Mouse (Mus musculus) lung, embryonic 14.5 days (tissue): ENCODE data around the gene C130032M10Rik. TPM values are rescaled to one million over a fixed set of nuclear protein-coding genes. Genes with fewer than 3 reads are reported as not detected.

Experiments used
- ATAC-seq: fragments of 200-750 bp; cut with Nextera tagmentation; 2 replicates; pipeline ENCODE4 v1.8.0; 2017; ENCODE audit warnings: mild to moderate bottlenecking, moderate TSS enrichment, moderate library complexity; ENCODE audit not compliant: insufficient read depth
- DNase-seq: peaks from one replicate; pipeline ENCODE4 v3.0.0-alpha.2; 2015
- H3K27ac ChIP-seq: fragments of 300-500 bp; sonication (generic); 2 replicates; pipeline ENCODE4 v1.5.1; 2014; ENCODE audit warnings: low read depth, mild to moderate bottlenecking, moderate library complexity
- H3K27me3 ChIP-seq: fragments of 300-500 bp; sonication (generic); 2 replicates; pipeline ENCODE4 v1.6.1; 2014; ENCODE audit warnings: low read length, control low read depth; ENCODE audit not compliant: insufficient read depth
- H3K36me3 ChIP-seq: fragments of 300-500 bp; sonication (generic); 2 replicates; pipeline ENCODE4 v1.6.1; 2014; ENCODE audit warnings: control low read depth; ENCODE audit not compliant: insufficient read depth
- H3K4me1 ChIP-seq: fragments of 300-500 bp; sonication (generic); 2 replicates; pipeline ENCODE4 v1.6.1; 2014; ENCODE audit warnings: antibody characterized with exemption, control low read depth; ENCODE audit not compliant: insufficient read depth
- H3K4me2 ChIP-seq: fragments of 300-500 bp; sonication (generic); 2 replicates; pipeline ENCODE4 v1.6.1; 2014; ENCODE audit warnings: mild to moderate bottlenecking
- H3K4me3 ChIP-seq: fragments of 300-500 bp; sonication (generic); 2 replicates; pipeline ENCODE4 v1.5.1; 2014; ENCODE audit warnings: low read depth, low read length
- H3K9ac ChIP-seq: fragments of 300-500 bp; sonication (generic); 2 replicates; pipeline ENCODE4 v1.6.1; 2014
- H3K9me3 ChIP-seq: fragments of 300-500 bp; sonication (generic); 2 replicates; pipeline ENCODE4 v1.6.1; 2016; ENCODE audit warnings: low read depth, low read length, control low read depth
- CTCF ChIP-seq: IDR thresholded peaks from 2 replicates; pipeline ENCODE4 v1.5.1; 2016; ENCODE audit warnings: antibody characterized with exemption, low read depth
- WGBS: fragments of 180-500 bp; shearing (Covaris S2); extraction: QIAGEN DNeasy Blood & Tissue Kit; methylation state at CpG from one replicate; pipeline ENCODE4 v1.1.7; 2014; 5-methylcytosine and 5-hydroxymethylcytosine counted together
- polyA plus RNA-seq: library from polyadenylated mRNA; unstranded; fragments of >200 nt; fragmentation: Nextera tagmentation; extraction: Ambion mirVana; gene quantifications from 2 replicates; pipeline ENCODE4 v1.2.1, GENCODE M21; 2014

Gene C130032M10Rik
- polyA plus RNA-seq, 1 experiment from 2014 or later = not detected

- WGBS = 75% methylated on average over 4 of the region's 4 CpGs
Observed at GRCm38 (mm10) chr9:114486808-114487207, 28.7 kb upstream of the C130032M10Rik start.

GRCm38 (mm10) chr9:114487481-114488258 lies 27.8 kb upstream of the C130032M10Rik start:
- no peak for TF ChIP-seq CTCF
- WGBS = 79% methylated on average over 23 of the region's 23 CpGs
- no peaks in the 10 kb centered on the region for H3K36me3 ChIP-seq
- H3K4me2 ChIP-seq = no peak overlapping the region
- no peak overlapping the region for H3K9ac ChIP-seq
- no peak overlapping the region for H3K4me3 ChIP-seq
- H3K27me3 ChIP-seq = no peaks in the 10 kb centered on the region
- DNase-seq (no peak), ATAC-seq (no peak)
- no peak overlapping the region for H3K27ac ChIP-seq
- H3K9me3 ChIP-seq = no peaks in the 10 kb centered on the region
- H3K4me1 ChIP-seq = no peaks in the 10 kb centered on the region

More at GRCm38 (mm10) chr9:114486808-114487207, 28.7 kb upstream of the C130032M10Rik start:
- H3K36me3 ChIP-seq = no peaks in the 10 kb centered on the region
- ATAC-seq = no peak
- no peak overlapping the region for H3K27ac ChIP-seq
- no peak overlapping the region for H3K9ac ChIP-seq
- no peak overlapping the region for H3K4me3 ChIP-seq
- H3K4me2 ChIP-seq = no peak overlapping the region
- H3K27me3 ChIP-seq = no peaks in the 10 kb centered on the region
- TF ChIP-seq CTCF = no peak
- H3K4me1 ChIP-seq = no peaks in the 10 kb centered on the region
- DNase-seq = no peak
- H3K9me3 ChIP-seq = no peaks in the 10 kb centered on the region

- Histone ChIP-seq H3K27ac (no peak overlapping the region), H3K4me3 (no peak overlapping the region), H3K9me3 (no peaks in the 10 kb centered on the region), H3K4me1 (no peaks in the 10 kb centered on the region), H3K27me3 (no peaks in the 10 kb centered on the region), H3K36me3 (no peaks in the 10 kb centered on the region), H3K4me2 (no peak overlapping the region), H3K9ac (no peak overlapping the region)
- ATAC-seq (no peak), DNase-seq (no peak)
- no peak for TF ChIP-seq CTCF
- WGBS = 80% methylated on average over 7 of the region's 7 CpGs
Observed at GRCm38 (mm10) chr9:114496469-114496868, 19.0 kb upstream of the C130032M10Rik start.

- DNase-seq (peak; percentile 97), ATAC-seq (peak; percentile 84)
- Histone ChIP-seq H3K27ac (no peak overlapping the region), H3K4me1 (no peaks in the 10 kb centered on the region), H3K4me3 (no peak overlapping the region), H3K9ac (no peak overlapping the region), H3K27me3 (no peaks in the 10 kb centered on the region), H3K9me3 (no peaks in the 10 kb centered on the region), H3K4me2 (peak overlapping the region; percentile 4; the same call in 1 of the 2 replicates), H3K36me3 (no peaks in the 10 kb centered on the region)
- 4% methylated on average over 11 of the region's 11 CpGs for WGBS
- peak; percentile 94 for TF ChIP-seq CTCF
Observed at GRCm38 (mm10) chr9:114498218-114498617, 17.3 kb upstream of the C130032M10Rik start.

- Histone ChIP-seq H3K27ac (no peak overlapping the region), H3K27me3 (no peaks in the 10 kb centered on the region), H3K9ac (no peak overlapping the region), H3K9me3 (no peaks in the 10 kb centered on the region), H3K4me2 (no peak overlapping the region), H3K4me1 (no peaks in the 10 kb centered on the region), H3K36me3 (no peaks in the 10 kb centered on the region), H3K4me3 (no peak overlapping the region)
- peak; percentile 80 for TF ChIP-seq CTCF
- WGBS = 18% methylated on average over 15 of the region's 15 CpGs
- peak; percentile 92 for DNase-seq
- 0 out of 2 replicates have a peak, but pooled peaks have one; percentile 55 for ATAC-seq
Observed at GRCm38 (mm10) chr9:114499783-114500515, 15.5 kb upstream of the C130032M10Rik start.

GRCm38 (mm10) chr9:114501111-114501510 lies 14.4 kb upstream of the C130032M10Rik start:
- DNase-seq (no peak), ATAC-seq (no peak)
- Histone ChIP-seq H3K27ac (no peak overlapping the region), H3K4me2 (no peak overlapping the region), H3K4me3 (no peak overlapping the region), H3K9me3 (no peaks in the 10 kb centered on the region), H3K4me1 (no peaks in the 10 kb centered on the region), H3K9ac (no peak overlapping the region), H3K36me3 (no peaks in the 10 kb centered on the region), H3K27me3 (no peaks in the 10 kb centered on the region)
- no peak for TF ChIP-seq CTCF
- 89% methylated on average over 7 of the region's 7 CpGs for WGBS

GRCm38 (mm10) chr9:114501913-114502312 lies 13.6 kb upstream of the C130032M10Rik start:
- Histone ChIP-seq H3K4me1 (no peaks in the 10 kb centered on the region), H3K4me3 (no peak overlapping the region), H3K27ac (no peak overlapping the region), H3K9ac (no peak overlapping the region), H3K27me3 (no peaks in the 10 kb centered on the region), H3K9me3 (no peaks in the 10 kb centered on the region), H3K4me2 (no peak overlapping the region), H3K36me3 (no peaks in the 10 kb centered on the region)
- DNase-seq (no peak), ATAC-seq (no peak)
- TF ChIP-seq CTCF = no peak
- WGBS = 95% methylated on average over 11 of the region's 11 CpGs
